Mouse (Mus musculus): Measurements from ENCODE around the gene Hnf4a.
"Not testable (repeated sequence)": the region's sequence is repeated elsewhere in the genome, so short reads cannot be mapped to it uniquely, and the experiment has no call there.

DNA sequence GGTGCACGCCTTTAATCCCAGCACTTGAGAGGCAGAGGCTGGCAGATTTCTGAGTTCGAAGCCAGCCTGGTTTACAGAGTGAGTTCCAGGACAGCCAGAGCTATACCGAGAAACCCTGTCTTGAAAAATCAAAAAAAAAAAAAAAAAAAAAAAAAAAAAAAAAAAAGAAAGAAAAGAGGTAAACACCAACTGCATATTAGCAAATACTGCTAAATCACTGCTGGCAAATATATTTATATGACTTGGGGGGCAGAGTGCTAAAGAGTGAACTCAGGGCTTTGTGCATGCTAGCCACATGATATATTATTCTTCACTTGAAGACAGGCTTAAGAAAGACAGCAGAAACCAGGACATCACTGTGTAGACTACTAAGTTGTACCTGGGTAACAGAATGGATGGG, 114.8 kb downstream of the Hnf4a start:
- TF ChIP-seq POLR2A (IDR thresholded peaks at IDR 0.05; ENCODE audit: low read depth, low read length); CTCF (IDR thresholded peaks at IDR 0.05; ENCODE audit: borderline replicate concordance, insufficient read depth, low read length): not testable (repeated sequence)
